33 mouse cellular contexts compared by ENCODE assay signal in genomic region chr4:133460796-133461325, GRCm38 (mm10). TPM values are rescaled to one million over a fixed set of nuclear protein-coding genes. Genes with fewer than 3 reads are reported as not detected.
DNase-seq lines count a peak whose midpoint lies in the region; ATAC-seq and TF ChIP-seq lines count a peak whose summit lies in the region.
"Had no signal": no experiment of that assay in that cellular context is flagged by ENCODE, and none has a peak within 500 bp of the region (broad histone marks: within the 10 kb centered on the region; RNA-seq: fewer than 3 reads in every experiment).

No protein-coding gene starts in this region.

- no peak for TF ChIP-seq POLR2A in small intestine, adult 2 months (IDR thresholded peaks at IDR 0.05; ENCODE audit: low read depth, low read length)

- 61% methylated on average over 5 of the region's 5 CpGs for WGBS in small intestine, adult 2 months

- H3K4me3 ChIP-seq in layer of hippocampus, adult 2 months = no peak overlapping the region
- peak overlapping the region; percentile 50 for H3K4me3 ChIP-seq in megakaryocyte, embryonic 14.5 days (replicated peaks)
- no peak overlapping the region for H3K4me3 ChIP-seq in small intestine, adult 2 months (ENCODE audit: low read depth, low read length)
- H3K4me3 ChIP-seq: forebrain, embryonic 13.5 days; heart, embryonic 12.5 days; hindbrain, embryonic 13.5 days; limb, embryonic 10.5 days; limb, embryonic 15.5 days; midbrain, embryonic 13.5 days had no signal

- ATAC-seq in megakaryocyte, adult 5-6 weeks (ENCODE audit: poor library complexity, severe bottlenecking) = no peak
- ATAC-seq: forebrain, embryonic 13.5 days; midbrain, embryonic 13.5 days had no signal

- 0 out of 2 replicates have a peak, but pooled peaks have one; percentile 12 for TF ChIP-seq CTCF in layer of hippocampus, adult 2 months (conservative IDR thresholded peaks at IDR 0.05)
- TF ChIP-seq CTCF in small intestine, adult 2 months (IDR thresholded peaks at IDR 0.05; ENCODE audit: extremely low read depth, insufficient read length, insufficient replicate concordance, low read depth, low read length) = peak; percentile 12; the same call in 1 of the 2 replicates

- H3K9me3 ChIP-seq in megakaryocyte, embryonic 14.5 days = no peaks in the 10 kb centered on the region
- H3K9me3 ChIP-seq: forebrain, embryonic 13.5 days; G1E; heart, embryonic 12.5 days; hindbrain, embryonic 13.5 days; limb, embryonic 10.5 days; limb, embryonic 15.5 days had no signal

- no peaks in the 10 kb centered on the region for H3K36me3 ChIP-seq in megakaryocyte, embryonic 14.5 days (replicated peaks; ENCODE audit: low read length)
- H3K36me3 ChIP-seq in small intestine, adult 2 months (ENCODE audit: control insufficient read depth, insufficient read depth, low read length) = no peaks in the 10 kb centered on the region
- H3K36me3 ChIP-seq: G1E; heart, embryonic 12.5 days; hindbrain, embryonic 13.5 days; limb, embryonic 10.5 days; limb, embryonic 15.5 days; midbrain, embryonic 13.5 days had no signal

- H3K4me1 ChIP-seq in megakaryocyte, embryonic 14.5 days = peaks cover 43% of the 10 kb centered on the region
- H3K4me1 ChIP-seq in small intestine, adult 2 months (ENCODE audit: control insufficient read depth, insufficient read depth, insufficient read length, low read length) = peaks cover 5% of the 10 kb centered on the region; the same call in 1 of the 2 replicates
- H3K4me1 ChIP-seq: hindbrain, embryonic 13.5 days; midbrain, embryonic 13.5 days had no signal

- DNase-seq in layer of hippocampus, adult 2 months (ENCODE audit: low spot score in 2 of 2) = no peak
- no peak for DNase-seq in layer of hippocampus, adult 9-10 months (ENCODE audit: low spot score)
- DNase-seq in Muller cell, postnatal 12 days (ENCODE audit: inconsistent ontology term) = peak; percentile 69
- DNase-seq in adrenal gland, postnatal 4 days (ENCODE audit: low spot score in 2 of 2) = no peak
- DNase-seq in cerebellum, adult 11 months = no peak
- DNase-seq: adrenal gland, postnatal 25 days; cerebellum, adult 2 months; cerebellum, postnatal 25 days; gastrocnemius, postnatal 25 days; heart, adult 18-20 months; heart, postnatal 4 days; kidney, adult 18-20 months; kidney, postnatal 4 days; layer of hippocampus, adult 9-11 months; lung, embryonic 14.5 days; right cerebral cortex, postnatal 25 days; thymus, adult 2 months; thymus, postnatal 36 days had no signal

- no peak overlapping the region for H3K27ac ChIP-seq in layer of hippocampus, adult 2 months
- H3K27ac ChIP-seq in small intestine, adult 2 months (ENCODE audit: insufficient read depth, low read depth, low read length) = no peak overlapping the region
- H3K27ac ChIP-seq: forebrain, embryonic 13.5 days; hindbrain, embryonic 13.5 days; limb, embryonic 10.5 days; limb, embryonic 15.5 days; liver, embryonic 14.5 days; midbrain, embryonic 13.5 days had no signal

- peaks cover 12% of the 10 kb centered on the region for H3K27me3 ChIP-seq in megakaryocyte, embryonic 14.5 days (replicated peaks)
- H3K27me3 ChIP-seq in small intestine, adult 2 months (ENCODE audit: control insufficient read depth, insufficient read depth, low read length) = no peaks in the 10 kb centered on the region
- H3K27me3 ChIP-seq: forebrain, embryonic 13.5 days; heart, embryonic 12.5 days; hindbrain, embryonic 13.5 days; limb, embryonic 15.5 days; midbrain, embryonic 13.5 days had no signal

RNA-seq across cellular contexts. Expression of gene Tent5b, which starts 19.1 kb away (rescaled TPM):
- not detected for total RNA-seq in layer of hippocampus, adult 2 months (2021)
- 0.97 TPM in 1 of 2 replicates, not detected in the other for polyA plus RNA-seq in megakaryocyte, embryonic 14.5 days (2012; ENCODE audit: insufficient read depth, low replicate concordance)
- total RNA-seq in megakaryocyte, adult 5-6 weeks (2015) = not detected in 2 replicates
- not detected in 2 replicates for total RNA-seq in megakaryocyte, adult 5-6 weeks (2017)
- polyA plus RNA-seq in small intestine, adult 2 months (2012; rRNA removed) = 1.8 and 2.1 TPM in 2 replicates
- under 1 TPM; 0.73 to 0.78 TPM for total RNA-seq in adrenal gland, postnatal 4 days (2021)
- total RNA-seq: G1E; left cerebral cortex, postnatal 10 days; megakaryocyte progenitor cell, adult 5-6 weeks; monocyte, adult 5-6 weeks had no signal
- polyA plus RNA-seq: G1E; neural tube, embryonic 14.5 days had no signal

RNA-seq across cellular contexts. Expression of gene Trnp1, which starts 37.5 kb away (rescaled TPM):
- total RNA-seq in layer of hippocampus, adult 2 months (2021) = 100 to 1,000 TPM; 154 to 165 TPM
- polyA plus RNA-seq in megakaryocyte, embryonic 14.5 days (2012; ENCODE audit: insufficient read depth, low replicate concordance) = 0.22 and 2.8 TPM in 2 replicates
- total RNA-seq in megakaryocyte, adult 5-6 weeks (2015) = not detected in 2 replicates
- not detected in 2 replicates for total RNA-seq in megakaryocyte, adult 5-6 weeks (2017)
- polyA plus RNA-seq in small intestine, adult 2 months (2012; rRNA removed) = 6.1 and 6.2 TPM in 2 replicates
- total RNA-seq in adrenal gland, postnatal 4 days (2021) = 1 to 10 TPM; 6.9 to 8.0 TPM
- total RNA-seq: megakaryocyte progenitor cell, adult 5-6 weeks; monocyte, adult 5-6 weeks had no signal
- polyA plus RNA-seq: G1E had no signal

RNA-seq across cellular contexts. Expression of gene Kdf1, which starts 57.9 kb away (rescaled TPM):
- total RNA-seq in layer of hippocampus, adult 2 months (2021) = under 1 TPM in 1 of 2 experiments, not detected in 1; 0.34 TPM
- 0.83 and 4.7 TPM in 2 replicates for polyA plus RNA-seq in megakaryocyte, embryonic 14.5 days (2012; ENCODE audit: insufficient read depth, low replicate concordance)
- total RNA-seq in megakaryocyte, adult 5-6 weeks (2015) = not detected in 2 replicates
- not detected in 2 replicates for total RNA-seq in megakaryocyte, adult 5-6 weeks (2017)
- polyA plus RNA-seq in small intestine, adult 2 months (2012; rRNA removed) = 44.4 and 71.0 TPM in 2 replicates
- total RNA-seq in adrenal gland, postnatal 4 days (2021) = 1 to 10 TPM; 5.0 to 8.0 TPM
- total RNA-seq: G1E; gastrocnemius, postnatal 25 days; heart, adult 18-20 months; heart, postnatal 4 days; megakaryocyte progenitor cell, adult 5-6 weeks; monocyte, adult 5-6 weeks had no signal
- polyA plus RNA-seq: cerebellum, adult 2 months; G1E had no signal

Comparison
In these comparisons a context has a peak if more than half of its experiments do, and no peak if none do; other contexts are left out.
1. RNA of gene Trnp1, which starts 37.5 kb away (total RNA-seq): 154 to 165 TPM in layer of hippocampus, adult 2 months; 6.9 to 8.0 TPM in adrenal gland, postnatal 4 days and not detected in megakaryocyte, adult 5-6 weeks; every median in the first group is over 10 times any median in the second.
2. RNA of gene Kdf1, which starts 57.9 kb away (total RNA-seq): 5.0 to 8.0 TPM in adrenal gland, postnatal 4 days; 0.34 TPM in layer of hippocampus, adult 2 months and not detected in megakaryocyte, adult 5-6 weeks; every median in the first group is over 4 times any median in the second.